Mouse (Mus musculus) mouse embryonic stem cell (cell line): Measurements from ENCODE around the gene Gpr55.
"Not testable (repeated sequence)": the region's sequence is repeated elsewhere in the genome, so short reads cannot be mapped to it uniquely, and the experiment has no call there.

ENCODE experiments used
- in situ Hi-C, 2 experiments: fragments of 300-500 bp; cut with MboI; formaldehyde crosslinking; loops; 1 replicate in 1 of 2; 3 replicates in 1 of 2; pipeline ENCODE4 v1.14.3; 2019 to 2020; ENCODE audit warnings: low sequenced_read_pairs in 2 of 2, low pct_unique_long_range_greater_than_20kb in 1 of 2, mixed read lengths in 1 of 2; ENCODE audit not compliant: unreplicated experiment in 1 of 2

Gpr55 gene

GRCm38 (mm10) chr1:85960873-85961272, at the start of gene Gpr55:
Gpr55 (minus strand) TSS chr1:85961007.
- in situ Hi-C loops = no loop called here

- in situ Hi-C loops = loop anchor here (5.0 to 10.0 kb wide), 3 partner anchors 60 to 155 kb away; no protein-coding TSS in a partner anchor
These were observed 47.0 kb upstream of the Gpr55 start for GRCm38 (mm10) chr1:86007778-86008177.

- in situ Hi-C loops = loop anchor here (5.0 to 10.0 kb wide), 3 partner anchors 59 to 154 kb away; no protein-coding TSS in a partner anchor
These were observed 45.2 kb upstream of the Gpr55 start for GRCm38 (mm10) chr1:86006040-86006439.

GRCm38 (mm10) chr1:86005540-86005939, 44.7 kb upstream of the Gpr55 start:
- in situ Hi-C loops = loop anchor here (5.0 to 10.0 kb wide), 3 partner anchors 58 to 153 kb away; no protein-coding TSS in a partner anchor

GRCm38 (mm10) chr1:85999853-86000570, 39.2 kb upstream of the Gpr55 start:
- in situ Hi-C loops = loop anchor here in 1 of 2 experiments (10.0 kb wide), 1 partner anchor 145 kb away; no protein-coding TSS in a partner anchor

GRCm38 (mm10) chr1:85998012-85998411, 37.2 kb upstream of the Gpr55 start:
- in situ Hi-C loops = no loop called here

GRCm38 (mm10) chr1:85997221-85997620, 36.4 kb upstream of the Gpr55 start:
- in situ Hi-C loops = no loop called here

GRCm38 (mm10) chr1:85993541-85993940, 32.7 kb upstream of the Gpr55 start:
- in situ Hi-C loops = no loop called here

- in situ Hi-C loops = no loop called here
These were observed 31.4 kb upstream of the Gpr55 start for GRCm38 (mm10) chr1:85992175-85992574.

GRCm38 (mm10) chr1:85988882-85989281, 28.1 kb upstream of the Gpr55 start:
- in situ Hi-C loops = not testable (repeated sequence)

GRCm38 (mm10) chr1:85988351-85988750, 27.5 kb upstream of the Gpr55 start:
- in situ Hi-C loops = no loop called here

GRCm38 (mm10) chr1:85985784-85986183, 25.0 kb upstream of the Gpr55 start:
- in situ Hi-C loops = no loop called here

- in situ Hi-C loops = no loop called here
These were observed 21.0 kb upstream of the Gpr55 start for GRCm38 (mm10) chr1:85981738-85982357.

- in situ Hi-C loops = no loop called here
These were observed 16.9 kb upstream of the Gpr55 start for GRCm38 (mm10) chr1:85977709-85978108.

GRCm38 (mm10) chr1:85973468-85973877, 12.7 kb upstream of the Gpr55 start:
- in situ Hi-C loops = no loop called here

GRCm38 (mm10) chr1:85972341-85972740, 11.5 kb upstream of the Gpr55 start:
- in situ Hi-C loops = no loop called here

GRCm38 (mm10) chr1:85971070-85971469, 10.3 kb upstream of the Gpr55 start:
- in situ Hi-C loops = no loop called here

- in situ Hi-C loops = loop anchor here in 1 of 2 experiments (5.0 kb wide), 1 partner anchor 923 kb away; no protein-coding TSS in a partner anchor
These were observed 8.7 kb upstream of the Gpr55 start for GRCm38 (mm10) chr1:85969519-85969918.

- in situ Hi-C loops = loop anchor here in 1 of 2 experiments (5.0 kb wide), 1 partner anchor 923 kb away; no protein-coding TSS in a partner anchor
These were observed 8.3 kb upstream of the Gpr55 start for GRCm38 (mm10) chr1:85969081-85969480.
